Mouse (Mus musculus) right cerebral cortex, postnatal 14 days (tissue): Measurements from ENCODE around the gene Gm49336.

Source experiments
- DNase-seq: peaks from one replicate; pipeline ENCODE4 v3.0.0; 2022

The Gm49336 gene

DNA sequence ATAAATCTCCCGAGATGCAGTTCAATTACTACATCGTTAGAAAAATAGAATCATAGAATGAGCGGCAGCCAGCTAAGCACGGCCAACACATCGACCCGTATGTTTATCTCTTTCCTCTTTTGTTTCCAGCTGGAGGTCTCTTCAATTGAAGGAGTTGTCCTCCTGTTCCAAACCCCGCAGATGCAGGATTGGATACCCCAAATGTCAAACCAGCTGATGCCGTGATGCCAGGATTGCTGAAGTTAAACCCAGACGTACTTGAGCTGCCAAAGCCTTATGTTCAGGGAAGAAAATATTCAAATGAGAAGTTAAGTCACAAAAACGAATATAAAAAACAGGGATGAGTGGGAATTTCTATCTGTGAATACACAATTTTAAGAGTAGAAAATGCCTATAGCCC lies 31.4 kb downstream of the Gm49336 start:
- DNase-seq: no peak

DNA sequence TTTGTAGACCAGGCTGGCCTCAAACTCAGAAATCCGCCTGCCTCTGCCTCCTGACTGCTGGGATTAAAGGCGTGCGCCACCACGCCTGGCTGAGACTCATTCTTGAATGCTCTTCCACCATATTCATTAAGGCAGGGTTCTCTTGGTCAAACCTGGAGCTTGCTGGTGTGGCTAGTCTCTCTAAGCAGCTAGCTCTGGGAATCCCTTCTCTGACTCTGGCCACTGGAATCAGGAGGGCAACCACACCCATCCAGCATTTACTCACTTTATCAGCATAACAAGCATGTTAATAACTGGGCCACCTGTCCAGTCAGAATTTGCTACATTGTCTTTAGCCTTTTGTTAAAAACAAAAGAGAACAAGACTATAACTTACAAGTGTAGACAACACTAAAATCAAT lies 33.7 kb downstream of the Gm49336 start:
- no peak for DNase-seq

DNA sequence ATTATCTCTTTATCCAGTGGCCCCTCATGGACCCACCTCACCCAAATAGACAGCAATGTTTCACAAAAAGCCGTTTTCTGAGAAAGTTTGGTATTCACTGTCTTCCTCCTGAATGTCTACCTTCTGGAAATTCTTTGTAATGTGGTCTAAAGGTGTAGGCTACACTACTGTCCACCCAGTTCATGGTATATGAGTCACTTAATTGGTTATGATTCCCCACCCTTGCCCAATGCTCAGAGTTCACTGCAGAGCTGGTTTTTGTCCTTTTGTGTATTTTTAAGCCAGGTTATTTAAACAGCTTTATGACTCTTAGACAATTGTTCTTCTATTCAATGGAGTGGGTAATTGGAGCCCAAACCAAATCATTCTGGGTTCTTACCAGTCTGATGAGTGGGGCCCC lies 35.2 kb downstream of the Gm49336 start:
- DNase-seq: no peak

DNA sequence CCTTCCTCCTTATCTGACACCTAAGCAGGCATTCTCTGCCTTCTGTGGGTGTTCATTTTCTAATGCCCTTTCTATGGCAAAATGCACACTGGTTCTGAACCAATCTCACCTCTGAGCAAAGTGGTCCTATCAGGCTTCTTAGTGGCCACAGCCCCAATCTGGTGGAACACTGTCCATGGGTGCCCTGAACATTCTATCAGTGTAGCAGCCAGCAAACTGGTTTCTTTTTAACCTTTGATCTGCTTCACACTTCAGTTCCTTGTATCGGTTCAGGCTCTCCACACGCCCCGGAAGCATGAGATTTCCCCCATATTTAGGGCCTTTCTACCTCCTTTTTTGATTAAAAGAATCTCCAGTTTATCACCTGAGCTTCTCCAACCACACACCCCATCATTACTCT lies 36.3 kb downstream of the Gm49336 start:
- DNase-seq: no peak

DNA sequence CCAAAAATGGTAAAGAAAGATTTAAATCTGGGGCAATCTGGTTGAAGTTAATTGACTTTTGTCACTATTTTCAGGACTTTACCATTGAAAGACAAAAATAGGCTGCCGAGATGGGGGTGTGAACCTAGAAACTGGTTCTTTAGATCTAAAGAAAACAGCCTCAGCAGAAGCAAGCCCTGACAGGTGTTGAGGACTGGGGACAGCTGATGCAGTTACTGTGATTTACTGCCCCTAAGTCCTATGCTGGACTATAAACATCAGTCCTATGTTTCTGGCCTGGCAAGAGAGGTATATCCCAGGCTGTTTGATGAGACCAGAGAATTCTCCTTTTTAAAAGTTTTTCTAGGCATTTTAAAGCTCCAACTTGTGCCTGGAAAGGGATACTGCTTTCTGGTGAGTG lies 37.3 kb downstream of the Gm49336 start:
- no peak for DNase-seq

DNA sequence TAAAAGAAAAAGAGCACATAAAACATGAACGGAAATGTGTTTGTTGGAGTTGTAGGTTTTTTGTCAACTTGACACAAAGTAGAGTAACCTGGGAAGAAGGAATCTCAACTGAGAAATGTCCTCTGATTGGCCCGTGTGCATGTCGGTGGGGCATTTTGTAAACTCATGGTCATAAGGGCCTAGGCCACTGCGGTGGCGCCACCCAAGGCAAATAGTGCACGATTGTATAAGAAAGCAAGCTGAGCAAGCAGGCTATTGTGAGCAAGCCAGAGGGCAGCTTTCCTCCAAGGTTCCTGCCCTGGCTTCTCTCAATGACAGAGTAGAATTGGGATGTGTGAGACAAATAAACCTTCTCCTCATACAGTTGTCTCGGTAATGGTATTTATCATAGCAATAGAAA lies 42.1 kb downstream of the Gm49336 start:
- DNase-seq: no peak

DNA sequence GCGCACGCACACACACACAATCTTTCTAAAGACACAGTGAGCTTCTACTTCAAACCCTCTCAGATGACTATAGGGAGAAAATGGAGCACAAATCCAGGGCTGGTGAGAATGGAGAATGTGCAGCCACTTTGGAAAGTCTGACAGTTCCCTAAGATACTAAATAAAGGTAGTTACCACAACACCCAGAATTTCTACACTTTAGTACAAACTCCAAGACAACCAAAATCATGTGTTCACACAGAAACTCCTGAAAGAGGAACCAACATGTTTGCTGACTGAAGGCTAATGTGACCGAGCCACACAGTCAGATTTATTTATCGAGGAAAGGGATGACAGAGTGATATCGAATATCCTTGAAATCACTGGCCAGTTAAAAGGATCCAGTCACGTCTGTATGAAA lies 46.3 kb downstream of the Gm49336 start:
- DNase-seq: no peak

DNA sequence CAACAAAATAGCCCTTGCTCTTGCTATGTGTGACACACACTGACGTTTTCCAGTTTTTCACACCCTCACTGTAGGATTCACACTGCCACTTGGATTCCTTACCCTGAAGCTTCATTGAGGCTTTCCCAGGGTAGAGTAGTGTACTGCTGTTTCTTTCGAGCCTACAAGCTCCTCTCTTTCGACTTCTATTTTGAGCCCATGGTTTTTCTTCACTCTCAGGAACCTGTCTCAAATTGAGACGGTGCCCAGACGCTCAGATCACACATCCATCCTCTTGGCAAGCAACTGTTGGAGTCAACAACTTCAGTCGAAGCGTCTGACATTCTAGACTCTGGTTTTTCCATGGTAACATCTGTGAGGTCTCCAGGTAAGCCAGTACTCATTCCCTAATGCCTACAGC lies 54.4 kb downstream of the Gm49336 start, which contains the start of gene Atp8a2:
Atp8a2 (minus strand) TSS at position 296 of the 400 bp plus-strand sequence.
- DNase-seq: no peak

DNA sequence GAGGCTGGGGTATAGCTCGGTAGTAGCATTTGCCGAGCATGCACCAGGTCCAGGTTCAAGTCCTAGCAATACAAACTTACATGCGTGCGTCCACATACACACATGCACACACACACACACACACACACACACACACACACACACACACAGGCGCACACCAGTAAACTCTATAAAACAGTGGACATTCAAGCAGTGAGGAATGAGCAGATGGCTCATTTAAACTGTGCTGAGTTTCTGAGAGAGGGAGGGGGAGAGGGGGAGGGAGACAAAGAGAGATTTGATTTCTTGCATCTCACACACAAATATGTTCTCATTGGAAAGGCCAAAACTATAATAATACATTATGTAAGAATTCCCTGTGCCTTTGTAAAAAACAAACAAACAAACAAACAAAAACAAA lies 55.3 kb downstream of the Gm49336 start:
- DNase-seq: no peak

DNA sequence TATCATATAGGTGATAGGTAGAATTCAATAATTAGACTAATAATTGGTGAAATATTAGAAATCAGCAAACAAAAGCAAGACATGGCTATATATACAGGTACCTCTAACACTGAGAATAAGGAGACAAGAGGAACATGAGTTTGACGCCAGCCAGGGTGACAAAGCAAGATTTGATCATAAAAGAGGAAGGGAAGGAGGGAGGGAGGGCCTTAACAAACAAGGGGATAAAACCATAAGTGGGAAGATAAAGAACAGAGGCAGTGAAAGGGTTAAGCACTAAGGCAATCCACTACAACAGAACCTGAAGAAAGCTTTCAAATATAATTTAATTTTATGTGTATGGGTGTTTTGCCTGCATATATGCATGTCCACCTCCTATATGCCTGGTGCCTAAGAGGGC lies 56.7 kb downstream of the Gm49336 start:
- DNase-seq: no peak

DNA sequence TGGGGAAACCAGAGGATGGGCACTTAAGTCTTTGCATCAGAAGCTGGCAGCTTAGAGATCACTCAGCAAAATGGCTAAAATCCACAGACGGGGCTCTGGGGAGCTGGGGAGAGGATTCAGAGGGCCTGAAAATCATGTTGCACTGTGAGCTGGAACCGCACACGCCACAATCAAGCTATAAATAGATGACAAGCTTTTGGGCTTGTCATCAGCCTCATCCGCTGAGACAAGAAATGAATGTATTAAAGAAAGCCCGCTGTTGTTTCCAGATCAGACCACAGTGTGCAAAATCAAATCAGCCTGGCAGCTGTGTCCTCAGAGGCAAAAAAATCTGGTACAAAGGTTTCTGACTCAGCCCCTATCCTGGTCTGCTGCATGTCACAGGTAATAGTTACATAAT lies 61.5 kb downstream of the Gm49336 start:
- DNase-seq: no peak

DNA sequence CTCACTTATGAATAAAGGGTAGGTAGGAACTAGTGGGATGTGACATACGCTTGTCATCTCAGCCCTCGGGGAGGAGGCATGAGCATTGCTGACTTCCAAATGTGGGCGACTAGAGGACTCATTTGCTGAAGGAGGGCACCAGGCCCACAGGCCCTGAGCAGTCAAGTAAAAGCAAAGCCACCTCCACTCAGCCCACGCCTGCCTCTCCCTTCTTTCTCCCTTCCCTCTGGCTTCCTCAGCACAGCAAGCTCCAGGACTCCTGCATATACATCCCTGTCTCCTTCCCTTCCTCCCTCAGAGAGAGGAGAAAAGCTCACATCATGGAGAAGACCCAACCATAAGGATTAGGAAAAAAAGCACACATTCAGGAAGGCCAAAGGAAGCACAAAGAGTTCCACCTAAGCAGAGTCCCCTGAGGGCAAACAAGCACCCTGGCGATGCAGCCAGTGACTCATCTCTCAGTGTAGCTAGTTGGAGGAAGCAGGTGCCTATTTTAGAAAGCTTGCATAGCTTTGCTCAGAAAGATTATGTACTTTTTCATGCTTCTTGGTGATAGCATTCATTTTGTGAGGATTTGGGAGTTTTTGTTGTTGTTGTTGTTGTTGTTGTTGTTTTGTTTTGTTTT lies 63.0 kb downstream of the Gm49336 start:
- DNase-seq: no peak

DNA sequence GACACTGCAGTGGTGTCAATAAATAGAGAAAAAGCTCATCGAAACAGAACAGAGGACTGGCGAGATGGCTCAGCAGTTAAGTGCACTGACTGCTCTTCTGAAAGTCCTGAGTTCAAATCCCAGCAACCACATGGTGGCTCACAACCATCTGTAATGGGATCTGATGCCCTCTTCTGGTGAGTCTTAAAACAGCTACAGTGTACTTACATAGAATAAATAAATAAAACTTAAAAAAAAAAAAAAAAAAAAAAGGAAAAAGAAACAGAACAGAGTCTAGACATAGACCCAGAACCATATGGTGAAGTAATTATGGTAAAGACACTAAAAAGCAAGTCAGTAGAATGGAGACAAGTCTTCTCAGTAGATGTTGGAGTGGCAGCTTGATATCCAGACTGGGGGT lies 70.0 kb downstream of the Gm49336 start:
- no peak for DNase-seq

DNA sequence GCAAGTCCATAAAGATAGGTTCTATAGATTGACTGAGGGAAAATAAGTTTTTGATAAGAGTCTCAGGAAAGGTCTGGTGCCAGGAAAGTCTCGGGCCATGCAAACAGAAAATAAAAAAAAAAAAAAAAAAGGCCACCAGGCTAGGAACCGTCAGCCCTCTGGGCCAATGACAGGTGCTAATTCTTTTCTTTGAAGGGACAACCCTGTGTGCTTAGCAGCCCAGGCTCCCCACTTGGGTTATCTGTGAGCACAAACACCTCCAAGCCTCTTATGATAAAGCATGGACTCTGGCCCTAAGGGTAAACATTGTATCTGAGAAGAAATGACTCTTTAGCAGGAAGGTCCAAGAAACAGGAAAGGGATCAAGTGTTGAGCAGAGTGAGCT lies 72.7 kb downstream of the Gm49336 start:
- no peak for DNase-seq

DNA sequence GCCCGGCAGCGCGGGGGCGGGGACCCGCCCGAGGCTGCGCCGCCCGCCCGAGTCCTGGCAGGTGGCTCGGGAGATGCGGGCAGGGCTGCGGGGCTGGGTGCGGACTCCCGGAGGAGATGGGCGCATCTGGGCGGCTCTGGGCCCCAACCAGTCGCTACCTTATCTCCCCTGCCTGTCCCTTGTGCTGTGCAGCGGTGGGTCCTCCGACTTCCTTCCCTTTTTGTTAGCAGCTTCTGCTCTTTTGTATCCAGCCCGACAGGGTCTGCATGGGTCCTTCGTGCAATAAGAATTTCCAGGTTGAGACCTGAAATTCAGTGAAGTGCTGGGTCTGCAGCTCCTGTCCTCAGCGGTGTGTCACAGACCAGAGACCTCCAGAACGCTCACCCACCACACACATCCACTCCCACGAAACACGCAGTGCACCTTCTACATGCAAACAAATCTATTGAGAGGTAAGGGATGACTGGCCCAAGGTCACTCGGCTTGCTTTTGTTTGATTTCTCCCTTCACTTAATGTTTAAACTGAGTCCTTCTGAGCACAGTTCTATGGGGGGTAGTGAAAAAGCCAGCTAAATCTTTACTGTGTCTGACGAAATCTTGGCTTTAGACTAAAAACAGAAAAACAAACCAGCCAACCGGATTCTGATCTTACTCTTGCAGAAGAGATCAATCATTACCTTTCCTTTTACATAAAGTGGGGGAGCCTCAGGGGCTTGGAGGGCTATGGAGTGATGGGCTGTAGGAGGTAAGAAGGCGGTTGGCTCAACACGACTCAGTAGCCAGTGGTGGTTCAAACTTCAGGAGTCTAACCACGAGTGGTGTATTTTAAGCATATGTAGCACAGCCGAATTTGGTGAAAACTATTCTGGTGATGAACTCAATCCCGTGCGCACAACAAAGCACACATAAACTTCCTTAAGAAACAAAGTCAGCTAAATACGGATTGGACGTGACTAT lies 73.4 kb downstream of the Gm49336 start:
- peak; percentile 50 for DNase-seq

DNA sequence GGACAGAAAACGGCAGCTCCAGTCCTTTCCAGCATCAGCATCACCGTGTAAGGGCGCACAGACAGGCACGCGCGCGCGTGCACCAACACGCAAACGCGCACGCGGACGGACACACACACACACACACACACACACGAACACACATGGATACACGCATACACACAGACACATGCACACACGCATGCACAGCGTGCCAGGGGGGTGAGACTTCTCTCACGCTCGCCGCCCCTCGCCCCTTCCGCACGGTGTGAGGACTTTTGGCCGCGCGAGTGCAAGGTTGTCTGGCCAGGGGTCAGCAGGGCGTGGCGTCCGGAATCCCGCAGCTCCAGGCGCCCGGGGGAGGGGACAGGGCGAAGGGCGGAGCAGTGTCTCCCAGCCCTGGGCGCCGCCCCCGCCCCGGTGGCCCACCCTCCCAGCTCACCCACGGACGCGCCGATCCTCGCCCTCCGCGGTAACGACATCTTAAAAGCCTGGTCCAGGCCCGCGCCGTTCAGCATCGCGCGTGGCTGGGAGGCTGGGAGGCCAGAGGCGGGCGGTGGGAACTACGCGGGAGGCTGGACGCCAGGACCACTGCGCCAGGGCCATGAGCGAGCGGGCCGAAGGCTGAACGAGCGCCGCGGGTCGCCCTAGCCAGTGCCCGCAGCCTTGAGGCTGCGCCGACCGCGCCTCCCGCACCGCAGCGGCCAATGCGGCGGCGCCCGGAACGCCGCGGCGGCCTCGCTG lies 74.3 kb downstream of the Gm49336 start:
- peak; percentile 72 for DNase-seq

DNA sequence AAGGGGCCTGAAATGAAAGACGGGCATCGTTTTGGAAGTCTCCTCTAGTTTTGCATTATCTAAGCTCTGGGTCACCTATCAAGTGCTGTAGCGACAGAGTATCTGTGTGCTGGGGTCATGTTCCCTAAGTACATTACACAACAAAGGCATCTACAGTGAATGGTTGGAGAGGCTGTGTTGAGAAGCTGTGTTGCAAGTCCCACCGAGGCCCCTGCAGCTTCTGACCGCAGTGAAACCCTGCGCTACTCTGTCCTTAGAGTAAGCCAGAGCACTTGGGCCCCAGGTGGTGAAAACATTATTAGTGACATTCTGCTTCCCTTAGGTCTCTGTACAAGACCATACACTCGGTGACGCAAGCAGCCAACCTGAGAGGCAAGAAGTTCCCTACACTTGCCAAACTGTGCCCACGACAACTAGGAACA lies 74.8 kb downstream of the Gm49336 start:
- DNase-seq: no peak

DNA sequence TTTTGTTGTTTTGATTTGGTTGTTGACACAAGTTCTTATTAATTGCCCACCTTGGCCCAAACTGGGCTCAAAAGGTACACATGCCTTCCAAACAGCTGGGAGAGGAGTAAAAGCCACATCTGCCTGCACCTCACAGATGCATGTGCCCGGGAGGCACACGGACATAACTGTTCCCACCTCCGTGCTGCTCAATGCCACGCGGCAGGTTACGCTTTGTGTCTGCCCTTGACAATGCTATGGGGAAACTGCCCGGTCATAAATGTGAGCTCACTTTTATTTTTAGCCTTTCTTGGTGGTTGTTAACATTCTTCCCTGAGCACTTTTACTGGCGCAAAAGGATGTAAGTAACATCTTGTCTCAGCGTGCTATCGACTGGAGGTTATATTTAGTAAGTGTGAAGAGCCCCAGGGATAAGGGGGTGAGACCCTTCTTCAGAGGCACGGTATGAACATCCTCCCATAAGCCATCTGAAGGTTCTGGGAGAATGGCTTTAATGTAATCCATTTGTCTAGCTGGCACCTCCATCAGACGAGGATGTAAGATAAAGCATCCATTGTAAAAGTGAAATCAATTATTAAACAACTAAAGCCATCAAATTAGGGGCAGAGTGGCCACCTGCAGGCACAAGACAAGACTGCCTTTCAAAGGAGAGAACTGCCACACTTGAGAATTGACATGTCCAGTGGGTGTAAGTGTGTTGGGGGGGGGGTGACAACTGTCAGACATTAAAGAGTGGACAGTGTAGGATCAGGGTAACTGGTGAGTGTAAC lies 78.8 kb downstream of the Gm49336 start:
- no peak for DNase-seq

DNA sequence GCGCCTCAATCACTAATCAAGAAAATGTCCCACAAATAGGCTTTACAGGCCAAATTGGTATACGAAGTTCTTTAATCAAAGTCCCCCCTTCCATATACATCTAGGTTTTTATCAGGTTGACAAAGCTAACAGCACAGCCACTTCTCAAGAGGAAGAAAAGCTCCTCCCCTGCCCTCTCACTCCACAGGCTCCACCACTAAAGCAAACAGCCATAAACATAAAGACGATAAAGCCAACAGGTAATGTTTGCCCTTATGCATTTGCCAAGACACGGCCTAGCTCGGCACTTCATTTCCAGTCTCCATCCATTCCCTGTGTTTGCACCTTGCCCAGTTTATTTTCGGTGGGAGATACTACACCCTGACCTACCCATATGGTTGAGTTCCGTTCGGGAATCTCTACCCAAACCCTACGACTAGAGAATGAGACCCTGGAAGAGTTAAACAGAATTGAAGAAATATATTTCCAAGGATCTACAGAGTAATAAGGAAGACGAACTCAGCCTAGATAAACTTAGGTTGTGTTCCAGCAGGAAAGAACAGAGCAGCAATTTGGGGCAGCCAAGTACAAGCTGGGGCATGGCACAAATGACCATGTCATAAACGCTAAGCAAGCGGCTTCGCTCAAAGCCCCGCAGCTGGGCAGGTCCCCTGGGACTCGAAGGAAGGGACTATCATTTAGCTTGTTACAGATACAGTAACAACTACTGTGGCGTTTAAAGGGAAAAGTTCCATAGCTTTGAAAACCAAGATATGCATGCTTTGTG lies 80.3 kb downstream of the Gm49336 start:
- no peak for DNase-seq

DNA sequence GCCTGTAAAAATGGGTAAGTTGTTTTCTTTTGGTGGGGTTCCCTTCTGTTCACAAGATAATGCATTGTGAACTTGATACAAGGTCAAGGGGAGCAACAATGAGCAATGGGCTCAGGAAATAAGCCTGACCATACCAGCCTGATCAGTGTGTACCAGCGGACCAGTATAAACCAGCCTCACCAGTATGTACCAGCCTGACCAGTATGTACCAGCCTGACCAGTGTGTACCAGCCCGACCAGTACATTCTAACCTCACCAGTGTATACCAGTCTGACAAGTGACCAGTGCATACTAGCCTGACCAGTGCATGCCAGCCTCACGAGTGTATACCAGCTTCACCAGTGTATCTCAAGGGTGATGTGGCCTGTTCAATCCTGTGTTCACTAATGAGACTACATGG lies 87.9 kb downstream of the Gm49336 start:
- no peak for DNase-seq
